Mouse (Mus musculus): Measurements from ENCODE around the gene Samd4.
"Not testable (repeated sequence)": the region's sequence is repeated elsewhere in the genome, so short reads cannot be mapped to it uniquely, and the experiment has no call there.

Samd4 gene

GRCm38 (mm10) chr14:47107461-47107860 is 224.8 kb downstream of the Samd4 start:
- DNase-seq (ENCODE audit: low spot score in 2 of 2), result no peak

DNA sequence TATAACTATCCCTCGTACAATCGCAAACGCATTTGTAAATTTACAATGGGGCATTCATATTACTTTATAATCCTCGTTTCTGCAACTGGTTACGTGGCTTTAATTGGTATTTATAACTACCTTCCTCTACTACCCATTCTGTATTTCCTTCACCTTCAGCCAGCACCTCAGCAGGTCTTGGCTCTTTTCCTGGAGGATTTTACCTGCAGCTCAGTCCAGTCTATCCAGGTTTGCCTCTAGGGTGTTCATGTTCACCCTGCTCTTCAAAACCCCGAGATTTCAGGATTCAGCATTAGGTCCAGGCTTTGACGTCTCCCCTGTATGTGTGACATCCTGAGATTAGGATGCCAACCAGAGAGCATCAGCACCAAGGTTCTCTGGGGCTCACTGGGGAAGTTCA is 227.7 kb downstream of the Samd4 start:
- not testable (repeated sequence) for DNase-seq (ENCODE audit: low spot score in 2 of 2)

- DNase-seq (ENCODE audit: low spot score in 2 of 2), result no peak
Measured at GRCm38 (mm10) chr14:47111341-47111740, 228.7 kb downstream of the Samd4 start.

DNA sequence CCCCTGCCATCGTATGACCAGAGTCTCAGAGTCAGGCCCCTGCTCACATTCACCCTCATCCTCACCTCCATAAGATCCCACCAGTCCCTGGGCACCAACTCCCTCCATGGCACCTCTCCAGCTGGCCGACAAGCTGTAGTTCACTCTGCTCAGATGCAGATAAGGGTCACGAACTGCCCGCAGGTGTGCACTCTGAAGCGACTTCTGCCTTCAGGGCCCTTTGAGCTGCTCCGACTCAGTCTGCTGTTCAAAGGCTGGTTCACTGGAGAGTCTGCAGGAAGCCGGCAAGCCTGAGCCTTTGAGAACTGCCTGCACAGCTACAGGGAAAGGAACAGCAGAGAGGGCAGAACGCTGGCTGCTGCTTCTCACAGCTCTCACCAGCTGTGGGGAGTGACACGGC is 232.5 kb downstream of the Samd4 start:
- DNase-seq (ENCODE audit: low spot score in 2 of 2), result peak in 1 of 2 experiments; percentile 39

GRCm38 (mm10) chr14:47116062-47116762 is 233.6 kb downstream of the Samd4 start:
- DNase-seq (ENCODE audit: low spot score in 2 of 2), result peak; percentile 46 to 72

- DNase-seq (ENCODE audit: low spot score in 2 of 2), result no peak
Measured at GRCm38 (mm10) chr14:47117522-47117921, 234.9 kb downstream of the Samd4 start.

GRCm38 (mm10) chr14:47127987-47128386 is 245.3 kb downstream of the Samd4 start:
- no peak for DNase-seq (ENCODE audit: low spot score in 2 of 2)

GRCm38 (mm10) chr14:47133948-47134347 is 251.3 kb downstream of the Samd4 start:
- no peak for DNase-seq (ENCODE audit: low spot score in 2 of 2)

- no peak for DNase-seq (ENCODE audit: low spot score in 2 of 2)
Measured at GRCm38 (mm10) chr14:47136637-47137036, 254.0 kb downstream of the Samd4 start.

DNA sequence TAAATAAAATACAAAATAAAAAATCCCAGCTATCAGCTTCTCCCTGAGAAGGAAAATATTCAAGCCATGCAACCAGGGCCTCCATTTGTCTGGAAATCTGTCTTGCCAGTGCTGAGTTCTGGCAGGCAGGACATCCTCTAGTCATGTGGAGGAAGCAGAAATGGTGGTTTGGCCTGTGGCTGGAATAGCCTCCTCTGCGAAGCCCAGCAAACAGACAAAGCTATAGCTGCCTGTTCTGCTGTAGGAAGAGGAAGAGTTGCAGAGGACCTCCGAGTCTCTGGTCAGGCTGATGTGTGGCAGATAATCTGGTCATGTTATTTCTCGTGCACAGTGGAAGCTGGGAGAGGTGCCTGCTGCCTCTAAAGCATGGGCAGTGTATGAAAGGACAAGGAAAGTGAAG is 256.2 kb downstream of the Samd4 start:
- no peak for DNase-seq (ENCODE audit: low spot score in 2 of 2)

GRCm38 (mm10) chr14:47144326-47144725 is 261.7 kb downstream of the Samd4 start:
- DNase-seq (ENCODE audit: low spot score in 2 of 2), result no peak

DNA sequence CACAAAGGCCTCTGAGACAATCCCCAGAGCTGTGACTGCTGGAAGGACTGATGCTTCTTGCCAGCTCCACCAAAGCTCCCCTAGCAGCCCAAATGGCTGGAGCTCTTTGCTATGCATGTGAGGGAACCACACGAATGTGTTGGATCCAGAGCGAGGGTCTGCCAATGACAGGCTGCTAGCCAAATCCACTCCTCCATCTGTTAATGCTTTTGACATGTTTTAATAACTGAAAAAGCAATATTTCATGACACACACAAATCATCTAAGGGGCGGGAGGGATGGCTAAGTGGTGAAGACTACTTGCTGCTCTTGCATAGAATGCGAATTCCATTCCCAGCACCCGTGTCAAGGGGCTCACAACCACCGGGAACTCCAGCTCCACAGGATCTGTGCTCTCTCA is 268.7 kb downstream of the Samd4 start:
- DNase-seq (ENCODE audit: low spot score in 2 of 2), result no peak

- DNase-seq (ENCODE audit: low spot score in 2 of 2), result no peak
Measured at GRCm38 (mm10) chr14:47154303-47154702, 271.6 kb downstream of the Samd4 start.

Measured in spleen, postnatal 36 days (tissue).